Mouse (Mus musculus) embryo, embryonic 11 days (tissue): Measurements from ENCODE around the gene Trem1.

ENCODE experiments used
- DNase-seq: peaks from one replicate; pipeline ENCODE4 v3.0.0-alpha.2; 2015

Gene Trem1

DNA sequence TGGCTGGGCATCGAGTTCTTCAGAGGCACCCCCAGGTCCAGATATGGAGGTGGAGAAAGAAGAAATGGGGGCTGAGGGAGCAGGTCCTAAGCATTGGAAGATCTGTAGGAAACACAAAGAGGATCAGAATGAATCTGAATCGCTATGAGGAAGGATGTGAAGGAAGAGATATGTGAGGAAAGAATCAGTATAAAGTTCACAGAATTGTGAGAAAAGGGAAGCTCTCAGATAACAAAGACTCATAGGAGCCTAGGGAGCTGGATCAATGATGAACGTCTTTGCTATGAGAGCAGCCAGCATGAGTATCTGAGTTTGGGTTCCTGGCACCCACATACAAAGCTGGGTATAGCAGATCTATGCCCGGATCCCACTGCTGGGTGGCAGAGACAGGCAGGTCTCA is 37.3 kb downstream of the Trem1 start:
- no peak for DNase-seq

DNA sequence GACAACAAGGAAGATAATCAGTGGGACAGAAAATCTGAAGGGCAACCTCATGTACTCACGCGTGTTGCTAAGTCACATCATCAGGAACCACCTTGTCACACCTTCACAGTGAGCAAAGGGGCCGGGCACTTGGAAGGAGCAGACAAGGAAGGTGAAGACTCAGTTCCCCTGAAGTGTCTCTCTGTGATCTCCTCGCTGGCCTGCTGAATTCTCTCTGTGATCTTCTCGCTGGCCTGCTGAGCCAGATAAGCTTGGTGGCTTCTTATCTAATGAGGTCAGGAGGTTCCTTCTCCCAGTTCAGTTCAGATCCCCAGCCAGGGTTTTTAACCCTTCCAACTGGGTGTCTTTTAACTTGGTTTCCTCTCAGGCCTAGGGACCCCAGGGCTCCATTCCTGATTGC is 39.6 kb downstream of the Trem1 start:
- no peak for DNase-seq

GRCm38 (mm10) chr17:48272598-48272997 is 40.0 kb downstream of the Trem1 start:
- no peak for DNase-seq

- DNase-seq: no peak
Measured at GRCm38 (mm10) chr17:48274098-48274497, 41.5 kb downstream of the Trem1 start.

GRCm38 (mm10) chr17:48274885-48275284 is 42.3 kb downstream of the Trem1 start:
- peak; percentile 88 for DNase-seq

DNA sequence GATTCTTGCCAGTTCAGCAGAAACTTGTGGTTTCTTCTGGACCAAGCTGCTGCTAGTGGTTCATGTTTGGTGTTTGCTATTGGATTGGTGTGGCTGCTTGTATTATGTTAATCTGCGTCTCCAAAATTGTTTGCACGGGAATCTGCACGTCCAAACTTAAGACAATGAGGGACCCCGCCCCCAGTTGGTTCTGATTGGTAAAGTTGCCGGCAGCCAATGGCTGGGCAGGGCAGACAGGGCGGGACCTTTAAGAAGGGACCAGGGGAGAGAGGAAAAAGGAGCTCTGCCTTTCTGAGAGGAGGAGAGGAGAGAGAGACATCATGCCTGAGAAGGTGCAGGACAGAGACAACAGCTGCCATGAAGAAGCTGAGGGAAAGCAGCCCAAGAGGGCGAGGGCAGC is 43.2 kb downstream of the Trem1 start:
- DNase-seq: no peak

- no peak for DNase-seq
Measured at GRCm38 (mm10) chr17:48278381-48278780, 45.8 kb downstream of the Trem1 start.

DNA sequence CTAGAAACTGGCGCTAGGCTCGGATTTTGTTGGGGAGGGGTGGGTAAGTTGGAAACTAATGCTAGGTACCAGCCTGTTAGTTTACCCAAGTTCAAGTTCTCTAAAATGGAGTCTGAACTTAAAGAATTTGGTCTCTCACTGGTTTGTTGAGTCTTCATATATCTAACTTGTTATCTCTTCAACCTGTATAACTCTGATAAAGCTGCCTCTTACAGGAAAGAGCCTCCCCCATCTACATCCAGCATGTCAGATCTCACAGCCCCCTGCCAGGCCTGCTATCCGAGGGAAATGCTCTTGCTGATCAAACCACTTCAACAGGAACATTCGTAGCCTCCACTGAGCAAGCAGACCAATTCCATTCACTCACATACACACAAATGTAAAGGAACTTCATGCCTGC is 46.4 kb downstream of the Trem1 start:
- DNase-seq: no peak

GRCm38 (mm10) chr17:48280943-48281738 is 48.6 kb downstream of the Trem1 start:
- peak; percentile 12 for DNase-seq

DNA sequence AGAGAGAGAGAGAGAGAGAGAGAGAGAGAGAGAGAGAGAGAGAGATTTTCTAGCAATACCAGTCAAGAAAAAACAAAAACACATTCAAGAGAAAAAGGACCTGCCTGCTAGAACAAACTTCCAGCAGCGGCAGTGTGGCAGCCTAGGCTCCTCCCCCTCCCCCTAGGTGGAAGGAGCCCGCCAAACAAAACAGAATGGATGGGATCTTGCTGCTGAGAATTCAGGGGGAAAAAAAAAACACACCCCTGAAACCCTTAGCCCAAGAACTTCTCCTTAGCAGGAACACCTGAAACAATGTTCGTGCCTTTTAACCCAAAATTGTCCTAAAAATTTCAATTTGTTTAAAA is 49.1 kb downstream of the Trem1 start:
- peak; percentile 78 for DNase-seq

DNA sequence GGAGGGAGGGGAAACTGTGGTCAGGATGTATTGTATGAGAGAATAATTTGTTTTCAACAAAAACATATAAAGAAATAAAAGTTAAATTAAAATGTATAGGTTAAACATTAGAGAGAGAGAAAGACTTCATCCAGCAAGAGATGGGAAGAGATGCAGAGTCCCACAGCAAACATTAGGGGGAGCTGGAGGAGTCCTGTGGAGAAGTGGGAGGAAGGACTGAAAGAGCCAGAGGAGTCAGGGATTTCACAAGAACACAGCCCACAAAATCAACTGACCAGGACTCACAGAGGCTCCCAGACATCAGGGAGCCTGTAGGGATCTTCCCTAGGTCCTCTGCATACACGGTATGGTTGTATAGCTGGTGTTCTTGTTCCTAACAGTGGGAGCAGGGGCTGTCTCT is 54.2 kb downstream of the Trem1 start:
- peak; percentile 11 for DNase-seq

DNA sequence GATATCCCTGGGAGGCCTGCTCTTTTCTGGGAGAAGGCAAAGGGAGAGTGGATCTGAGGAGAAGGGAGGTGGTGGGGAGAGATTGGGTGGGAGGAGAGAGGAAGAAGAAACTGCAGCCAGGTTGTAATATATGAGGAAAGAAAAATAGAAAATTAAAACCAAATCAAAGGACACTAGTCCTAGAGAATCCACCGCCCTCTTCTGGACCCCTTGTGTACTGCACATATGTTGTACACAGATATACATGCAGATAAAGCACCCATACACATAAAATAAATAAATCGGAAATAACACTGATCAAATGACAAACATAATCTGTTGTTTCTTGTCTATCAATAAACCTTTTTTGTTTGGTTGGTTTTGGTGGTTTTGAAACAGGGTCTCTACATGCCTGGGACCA is 54.7 kb downstream of the Trem1 start:
- peak; percentile 19 for DNase-seq

- no peak for DNase-seq
Measured at GRCm38 (mm10) chr17:48293500-48294194, 61.1 kb downstream of the Trem1 start.
